ENCODE assay signal across 22 mouse cellular contexts in the genomic region with DNA sequence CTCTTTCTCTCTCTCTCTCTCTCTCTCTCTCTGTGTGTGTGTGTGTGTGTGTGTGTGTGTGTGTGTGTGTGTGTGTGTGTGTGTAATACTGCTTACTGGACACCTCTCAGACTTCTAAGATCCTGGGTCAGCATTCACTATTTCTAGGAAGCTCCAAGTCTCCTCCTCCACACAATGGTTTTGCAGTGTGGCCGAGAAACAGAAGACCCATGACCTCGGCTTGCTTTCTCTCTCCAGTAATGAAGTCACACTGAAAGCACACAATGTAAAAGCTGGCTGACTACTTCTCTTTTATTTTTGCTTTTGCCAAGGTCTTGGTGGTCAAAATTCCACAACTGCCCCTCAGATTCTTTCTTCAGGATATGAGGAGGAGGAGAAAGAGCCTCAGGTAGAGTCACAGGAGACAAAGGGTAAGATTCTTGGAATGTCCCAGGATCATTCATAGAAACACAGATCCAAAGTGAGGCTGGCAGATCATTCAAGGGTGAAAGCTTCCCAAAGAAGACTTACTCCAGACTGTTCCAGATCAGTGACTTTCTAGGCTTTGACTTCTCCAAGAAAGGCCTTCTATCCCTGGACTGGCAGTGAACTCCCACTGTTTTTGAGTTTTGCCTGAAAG.
DNase-seq lines count a peak whose midpoint lies in the region; ATAC-seq lines count a peak whose summit lies in the region.
"Had no signal": no experiment of that assay in that cellular context is flagged by ENCODE, and none has a peak within 500 bp of the region (broad histone marks: within the 10 kb centered on the region; RNA-seq: fewer than 3 reads in every experiment).

No protein-coding gene starts in this region.

- H3K4me3 ChIP-seq in kidney, embryonic 15.5 days (replicated peaks), result no peak overlapping the region
- H3K4me3 ChIP-seq in forebrain, embryonic 14.5 days (ENCODE audit: low read depth, low read length), result no peak overlapping the region
- H3K4me3 ChIP-seq: embryonic facial prominence, embryonic 15.5 days; forebrain, embryonic 10.5 days; heart, embryonic 15.5 days; limb, embryonic 13.5 days; liver, embryonic 13.5 days; neural tube, embryonic 12.5 days had no signal

- no peak overlapping the region for H3K9ac ChIP-seq in kidney, embryonic 15.5 days
- H3K9ac ChIP-seq in forebrain, embryonic 14.5 days (ENCODE audit: low read length), result no peak overlapping the region
- H3K9ac ChIP-seq: embryonic facial prominence, embryonic 15.5 days; heart, embryonic 15.5 days; limb, embryonic 13.5 days; liver, embryonic 13.5 days; neural tube, embryonic 12.5 days had no signal

- H3K36me3 ChIP-seq in kidney, embryonic 15.5 days, result no peaks in the 10 kb centered on the region
- no peaks in the 10 kb centered on the region for H3K36me3 ChIP-seq in forebrain, embryonic 14.5 days (ENCODE audit: control insufficient read depth, insufficient read depth, low read length)
- H3K36me3 ChIP-seq: embryonic facial prominence, embryonic 15.5 days; forebrain, embryonic 10.5 days; heart, embryonic 15.5 days; limb, embryonic 13.5 days; liver, embryonic 13.5 days; neural tube, embryonic 12.5 days had no signal

- DNase-seq in lung, postnatal 10 days, result peak; percentile 17
- DNase-seq in lung, adult 18-20 months, result no peak
- peak; percentile 46 for DNase-seq in kidney, adult 18-20 months
- DNase-seq in kidney, postnatal 4 days, result peak; percentile 32 to 49
- DNase-seq in forebrain, embryonic 14.5 days (ENCODE audit: low spot score), result no peak
- DNase-seq: adrenal gland, postnatal 36 days; cerebellum, adult 18-20 months; cerebellum, postnatal 25 days; layer of hippocampus, adult 9-11 months; liver, embryonic 13.5 days; lung, postnatal 14 days; thymus, postnatal 25 days had no signal

- ATAC-seq in kidney, embryonic 15.5 days (replicated peaks; ENCODE audit: low FRiP score), result 0 out of 2 replicates have a peak, but pooled peaks have one; percentile 25
- no peak for ATAC-seq in monocyte, adult 5-6 weeks (replicated peaks; ENCODE audit: insufficient number of reproducible peaks, low FRiP score, low TSS enrichment, poor library complexity, severe bottlenecking)
- ATAC-seq in forebrain, embryonic 14.5 days, result no peak
- ATAC-seq: hindbrain, embryonic 16.5 days; intestine, embryonic 16.5 days had no signal

- H3K27me3 ChIP-seq in kidney, embryonic 15.5 days, result no peaks in the 10 kb centered on the region
- no peaks in the 10 kb centered on the region for H3K27me3 ChIP-seq in forebrain, embryonic 14.5 days (replicated peaks; ENCODE audit: control insufficient read depth, insufficient read depth, low read length)
- H3K27me3 ChIP-seq: embryonic facial prominence, embryonic 15.5 days; heart, embryonic 15.5 days; limb, embryonic 13.5 days; liver, embryonic 13.5 days; neural tube, embryonic 12.5 days had no signal

- 28% methylated on average over 2 of the region's 2 CpGs for WGBS in kidney, embryonic 15.5 days
- 47% methylated on average over 2 of the region's 2 CpGs for WGBS in forebrain, embryonic 14.5 days

- no peak overlapping the region for H3K4me2 ChIP-seq in kidney, embryonic 15.5 days
- H3K4me2 ChIP-seq in forebrain, embryonic 14.5 days (ENCODE audit: low read length), result no peak overlapping the region
- H3K4me2 ChIP-seq: embryonic facial prominence, embryonic 15.5 days; heart, embryonic 15.5 days; limb, embryonic 13.5 days; liver, embryonic 13.5 days; midbrain, embryonic 11.5 days; neural tube, embryonic 12.5 days had no signal

- peak overlapping the region; percentile 60; the same call in 1 of the 2 replicates for H3K27ac ChIP-seq in kidney, embryonic 15.5 days
- H3K27ac ChIP-seq in forebrain, embryonic 14.5 days (ENCODE audit: low read depth, low read length), result no peak overlapping the region
- H3K27ac ChIP-seq: embryonic facial prominence, embryonic 15.5 days; forebrain, embryonic 10.5 days; heart, embryonic 15.5 days; limb, embryonic 13.5 days; liver, embryonic 13.5 days; neural tube, embryonic 12.5 days had no signal

- H3K9me3 ChIP-seq in kidney, embryonic 15.5 days (replicated peaks), result no peaks in the 10 kb centered on the region
- H3K9me3 ChIP-seq in forebrain, embryonic 14.5 days (replicated peaks; ENCODE audit: control insufficient read depth, low read length), result no peaks in the 10 kb centered on the region
- H3K9me3 ChIP-seq: embryonic facial prominence, embryonic 15.5 days; forebrain, embryonic 10.5 days; heart, embryonic 15.5 days; limb, embryonic 13.5 days; liver, embryonic 13.5 days; neural tube, embryonic 12.5 days had no signal

- H3K4me1 ChIP-seq in kidney, embryonic 15.5 days, result peaks cover 18% of the 10 kb centered on the region
- H3K4me1 ChIP-seq in forebrain, embryonic 14.5 days (ENCODE audit: control insufficient read depth, insufficient read depth, low read length), result no peaks in the 10 kb centered on the region
- H3K4me1 ChIP-seq: liver, embryonic 13.5 days; neural tube, embryonic 12.5 days had no signal

Comparison
In these comparisons a context has a peak if more than half of its experiments do, and no peak if none do; other contexts are left out.
1. DNase-seq: peak in lung, postnatal 10 days (single experiment), kidney, adult 18-20 months (single experiment) and kidney, postnatal 4 days (2 of 2); none in lung, adult 18-20 months (0 of 2) and forebrain, embryonic 14.5 days (single experiment).